Mouse (Mus musculus): Measurements from ENCODE around the gene Zfp382. TPM values are rescaled to one million over a fixed set of nuclear protein-coding genes. Genes with fewer than 3 reads are reported as not detected.
A peak's percentile ranks its signal among the peaks of the same experiment; 100 is the strongest.
"Not testable (repeated sequence)": the region's sequence is repeated elsewhere in the genome, so short reads cannot be mapped to it uniquely, and the experiment has no call there.

Zfp382 gene
- 1 to 10 TPM in 1 of 4 experiments, under 1 TPM in 3; 0.87 to 1.1 (median 0.95) TPM for total RNA-seq (2022)

GRCm38 (mm10) chr7:30121308-30122187 is at the start of gene Zfp382:
TSS of gene Zfp382 (plus strand) at chr7:30121942.
- DNase-seq (ENCODE audit: low spot score in 2 of 2): peak; percentile 73 to 84

- DNase-seq (ENCODE audit: low spot score in 2 of 2): peak; percentile 54 to 79
These were observed 49.4 kb upstream of the Zfp382 start, which contains the start of gene Zfp82 for GRCm38 (mm10) chr7:30072146-30073028. TSS of gene Zfp82 (minus strand) at chr7:30072900.

- no peak for DNase-seq (ENCODE audit: low spot score in 2 of 2)
These were observed 35.2 kb upstream of the Zfp382 start for GRCm38 (mm10) chr7:30086524-30086923.

GRCm38 (mm10) chr7:30089405-30089804 is 32.3 kb upstream of the Zfp382 start:
- DNase-seq (ENCODE audit: low spot score in 2 of 2): no peak

GRCm38 (mm10) chr7:30090092-30090969 is 31.4 kb upstream of the Zfp382 start, which contains the start of the genes Gm26920 and Zfp566:
TSS of gene Gm26920 (minus strand) at chr7:30090410.
TSS of gene Zfp566 (minus strand) at chr7:30090527.
- peak; percentile 94 to 96 for DNase-seq (ENCODE audit: low spot score in 2 of 2)

- no peak for DNase-seq (ENCODE audit: low spot score in 2 of 2)
These were observed 30.7 kb upstream of the Zfp382 start for GRCm38 (mm10) chr7:30090970-30091585.

GRCm38 (mm10) chr7:30092666-30093065 is 29.1 kb upstream of the Zfp382 start:
- no peak for DNase-seq (ENCODE audit: low spot score in 2 of 2)

- no peak for DNase-seq (ENCODE audit: low spot score in 2 of 2)
These were observed 27.8 kb upstream of the Zfp382 start for GRCm38 (mm10) chr7:30093918-30094415.

GRCm38 (mm10) chr7:30094646-30095429 is 26.9 kb upstream of the Zfp382 start, which contains the start of gene Zfp260:
TSS of gene Zfp260 (plus strand) at chr7:30094777.
- peak; percentile 79 to 85 for DNase-seq (ENCODE audit: low spot score in 2 of 2)

GRCm38 (mm10) chr7:30095551-30096125 is 26.1 kb upstream of the Zfp382 start:
- DNase-seq (ENCODE audit: low spot score in 2 of 2): no peak

- no peak for DNase-seq (ENCODE audit: low spot score in 2 of 2)
These were observed 22.4 kb upstream of the Zfp382 start for GRCm38 (mm10) chr7:30099297-30099696.

GRCm38 (mm10) chr7:30116076-30116475 is 5.7 kb upstream of the Zfp382 start:
- DNase-seq (ENCODE audit: low spot score in 2 of 2): no peak

- DNase-seq (ENCODE audit: low spot score in 2 of 2): not testable (repeated sequence)
These were observed 3.8 kb upstream of the Zfp382 start for GRCm38 (mm10) chr7:30117935-30118334.

GRCm38 (mm10) chr7:30122188-30122530 is 417 bp downstream of the Zfp382 start:
- DNase-seq (ENCODE audit: low spot score in 2 of 2): no peak

- DNase-seq (ENCODE audit: low spot score in 2 of 2): no peak
These were observed 8.2 kb downstream of the Zfp382 start for GRCm38 (mm10) chr7:30129900-30130299.

GRCm38 (mm10) chr7:30132396-30132795 is 10.7 kb downstream of the Zfp382 start:
- no peak for DNase-seq (ENCODE audit: low spot score in 2 of 2)

GRCm38 (mm10) chr7:30136826-30137225 is 15.1 kb downstream of the Zfp382 start:
- no peak for DNase-seq (ENCODE audit: low spot score in 2 of 2)

GRCm38 (mm10) chr7:30143170-30143554 is 21.4 kb downstream of the Zfp382 start:
- no peak for DNase-seq (ENCODE audit: low spot score in 2 of 2)

Measured in gastrocnemius, adult 8-10 months (tissue).